Mouse (Mus musculus) brain, embryonic 14.5 days (tissue): ENCODE results near the gene Crnkl1. TPM values are rescaled to one million over a fixed set of nuclear protein-coding genes. Genes with fewer than 3 reads are reported as not detected.
A peak's percentile ranks its signal among the peaks of the same experiment; 100 is the strongest.

Experiments used
- DNase-seq: peaks from one replicate; pipeline ENCODE4 v3.0.0-alpha.2; 2011; ENCODE audit warnings: low read depth
- CTCF ChIP-seq: fragments of 200-500 bp; IDR thresholded peaks from 2 replicates; pipeline ENCODE4 v1.5.1; 2012; ENCODE audit warnings: inconsistent platforms, mild to moderate bottlenecking, moderate library complexity, borderline replicate concordance; ENCODE audit not compliant: insufficient read depth, insufficient read length; ENCODE audit errors: extremely low read depth
- POLR2A ChIP-seq: fragments of 200-500 bp; IDR thresholded peaks from 2 replicates; pipeline ENCODE4 v1.6.1; 2012; ENCODE audit warnings: mild to moderate bottlenecking, inconsistent platforms, borderline replicate concordance; ENCODE audit not compliant: poor library complexity, insufficient read depth, insufficient read length, severe bottlenecking; ENCODE audit errors: extremely low read depth
- polyA plus RNA-seq: library from polyadenylated mRNA; depleted of rRNA; stranded (reverse); fragments of >200 nt; gene quantifications from 2 replicates; pipeline ENCODE4 v1.2.3, GENCODE M21; 2012; rRNA removed

Gene Crnkl1
- polyA plus RNA-seq, 1 experiment = 17.7 TPM

- TF ChIP-seq CTCF = no peak
- TF ChIP-seq POLR2A = no peak
- peak; percentile 45 for DNase-seq
These were observed 50.5 kb downstream of the Crnkl1 start for GRCm38 (mm10) chr2:145884036-145884912.

GRCm38 (mm10) chr2:145882398-145882797, 52.4 kb downstream of the Crnkl1 start:
- peak; percentile 38 for DNase-seq
- TF ChIP-seq CTCF = peak; percentile 34; the same call in 1 of the 2 replicates
- TF ChIP-seq POLR2A = no peak

- DNase-seq = no peak
- TF ChIP-seq POLR2A (no peak), CTCF (no peak)
These were observed 52.9 kb downstream of the Crnkl1 start for GRCm38 (mm10) chr2:145881932-145882331.

- no peak for TF ChIP-seq CTCF
- no peak for TF ChIP-seq POLR2A
- peak; percentile 34 for DNase-seq
These were observed 53.7 kb downstream of the Crnkl1 start for GRCm38 (mm10) chr2:145880887-145881747.

GRCm38 (mm10) chr2:145877191-145877590, 57.6 kb downstream of the Crnkl1 start:
- DNase-seq = no peak
- TF ChIP-seq POLR2A (no peak), CTCF (no peak)

- DNase-seq = no peak
- TF ChIP-seq POLR2A = no peak
- no peak for TF ChIP-seq CTCF
These were observed 59.8 kb downstream of the Crnkl1 start for GRCm38 (mm10) chr2:145874879-145875482.

- no peak for DNase-seq
- TF ChIP-seq CTCF (no peak), POLR2A (no peak)
These were observed 60.9 kb downstream of the Crnkl1 start for GRCm38 (mm10) chr2:145873953-145874352.

- TF ChIP-seq CTCF (no peak), POLR2A (no peak)
- no peak for DNase-seq
These were observed 62.7 kb downstream of the Crnkl1 start for GRCm38 (mm10) chr2:145872099-145872498.

GRCm38 (mm10) chr2:145871308-145871707, 63.5 kb downstream of the Crnkl1 start:
- DNase-seq = no peak
- no peak for TF ChIP-seq CTCF
- no peak for TF ChIP-seq POLR2A

Other genes starting within 250 kb of the Crnkl1 start
- 62.6 and 76.0 TPM in 2 replicates for gene Naa20, start 32.9 kb downstream of the Crnkl1 start, polyA plus RNA-seq
- gene Cfap61, start 230 bp downstream of the Crnkl1 start, polyA plus RNA-seq = 2.1 and 2.9 TPM in 2 replicates